Mouse (Mus musculus) hindbrain, embryonic 12.5 days (tissue): ENCODE results near the gene Zfp423. TPM values are rescaled to one million over a fixed set of nuclear protein-coding genes. Genes with fewer than 3 reads are reported as not detected.

Experiments used
- ATAC-seq: fragments of 200-750 bp; cut with Nextera tagmentation; 2 replicates; pipeline ENCODE4 v1.8.0; 2017; ENCODE audit warnings: moderate TSS enrichment; ENCODE audit not compliant: low FRiP score
- H3K27ac ChIP-seq: fragments of 300-500 bp; sonication (generic); 2 replicates; pipeline ENCODE4 v1.5.1; 2016; ENCODE audit warnings: mild to moderate bottlenecking
- H3K27me3 ChIP-seq: fragments of 300-500 bp; sonication (generic); 2 replicates; pipeline ENCODE4 v1.6.1; 2016; ENCODE audit warnings: mild to moderate bottlenecking
- H3K36me3 ChIP-seq: fragments of 300-500 bp; sonication (generic); 2 replicates; pipeline ENCODE4 v1.6.1; 2016; ENCODE audit warnings: mild to moderate bottlenecking
- H3K4me1 ChIP-seq: fragments of 300-500 bp; sonication (generic); 2 replicates; pipeline ENCODE4 v1.6.1; 2016
- H3K4me2 ChIP-seq: fragments of 300-500 bp; sonication (generic); replicated peaks from 2 replicates; pipeline ENCODE4 v1.6.1; 2016; ENCODE audit warnings: mild to moderate bottlenecking
- H3K4me3 ChIP-seq: fragments of 300-500 bp; sonication (generic); 2 replicates; pipeline ENCODE4 v1.5.1; 2016; ENCODE audit warnings: mild to moderate bottlenecking
- H3K9ac ChIP-seq: fragments of 300-500 bp; sonication (generic); 2 replicates; pipeline ENCODE4 v1.6.1; 2016; ENCODE audit warnings: mild to moderate bottlenecking, moderate library complexity
- H3K9me3 ChIP-seq: fragments of 300-500 bp; sonication (generic); replicated peaks from 2 replicates; pipeline ENCODE4 v1.6.1; 2016; ENCODE audit warnings: mild to moderate bottlenecking
- WGBS: fragments of 180-500 bp; shearing (Covaris S2); methylation state at CpG from one replicate; pipeline ENCODE4 v1.1.7; 2016; 5-methylcytosine and 5-hydroxymethylcytosine counted together
- polyA plus RNA-seq: library from polyadenylated mRNA; unstranded; fragments of >200 nt; fragmentation: Nextera tagmentation; extraction: Ambion mirVana; gene quantifications from 2 replicates; pipeline ENCODE4 v1.2.1, GENCODE M21; 2016

Zfp423 gene
- polyA plus RNA-seq, 1 experiment from 2014 or later, result 58.1 TPM

GRCm38 (mm10) chr8:87918004-87918403 is 41.4 kb downstream of the Zfp423 start:
- H3K4me1 ChIP-seq, result peaks cover 59% of the 10 kb centered on the region
- H3K36me3 ChIP-seq, result 0 out of 2 replicates have a peak, but pooled peaks cover 3% of the 10 kb centered on the region
- no peaks in the 10 kb centered on the region for H3K9me3 ChIP-seq
- no peak overlapping the region for H3K9ac ChIP-seq
- no peak overlapping the region for H3K4me3 ChIP-seq
- 58% methylated on average over 5 of the region's 5 CpGs for whole genome bisulfite sequencing
- H3K4me2 ChIP-seq, result no peak overlapping the region
- no peak overlapping the region for H3K27ac ChIP-seq
- peak; percentile 26; the same call in 1 of the 2 replicates for ATAC-seq
- H3K27me3 ChIP-seq, result no peaks in the 10 kb centered on the region

- no peaks in the 10 kb centered on the region for H3K27me3 ChIP-seq
- H3K4me1 ChIP-seq, result peaks cover 60% of the 10 kb centered on the region
- H3K36me3 ChIP-seq, result no peaks in the 10 kb centered on the region
- H3K9me3 ChIP-seq, result no peaks in the 10 kb centered on the region
- WGBS, result 82% methylated on average over 9 of the region's 9 CpGs
- ATAC-seq, result no peak
- no peak overlapping the region for H3K4me3 ChIP-seq
- H3K27ac ChIP-seq, result no peak overlapping the region
- H3K4me2 ChIP-seq, result no peak overlapping the region
- no peak overlapping the region for H3K9ac ChIP-seq
Measured at GRCm38 (mm10) chr8:87915763-87916162, 43.6 kb downstream of the Zfp423 start.

DNA sequence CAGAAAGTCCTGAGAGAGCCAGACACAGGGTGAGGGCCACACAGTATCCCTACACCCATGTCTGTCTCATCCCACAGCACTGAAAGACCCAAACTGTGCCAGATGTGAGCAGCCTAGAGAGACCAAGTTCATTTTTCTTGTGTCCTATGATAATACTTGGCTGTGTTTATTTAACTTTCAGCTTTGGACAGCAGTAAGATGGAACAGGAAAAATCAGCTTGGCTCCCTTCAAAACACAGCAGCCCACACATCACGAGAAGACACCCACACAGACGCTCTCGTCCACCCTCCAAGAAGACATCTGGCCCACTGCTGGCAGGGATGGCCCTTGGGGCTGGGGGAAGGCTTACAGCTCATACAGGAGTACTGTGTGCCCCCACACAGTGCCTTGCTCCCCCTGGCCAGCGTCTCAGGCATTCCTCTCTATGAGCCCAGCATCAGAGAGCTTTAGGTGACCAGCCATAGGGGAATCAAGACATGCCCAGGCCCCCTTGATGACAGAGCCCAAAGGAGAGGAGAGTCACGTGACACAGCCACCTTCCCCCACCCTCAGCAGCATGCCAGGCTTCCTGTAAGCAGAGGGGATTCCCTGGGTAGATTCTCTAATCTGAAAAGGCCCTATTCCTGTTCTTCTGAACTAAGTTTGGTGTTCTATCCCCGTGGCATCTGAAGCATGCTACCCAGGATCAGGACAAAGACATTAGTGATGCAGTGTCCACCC is 45.0 kb downstream of the Zfp423 start:
- H3K9me3 ChIP-seq, result no peaks in the 10 kb centered on the region
- no peaks in the 10 kb centered on the region for H3K36me3 ChIP-seq
- H3K9ac ChIP-seq, result no peak overlapping the region
- H3K4me2 ChIP-seq, result no peak overlapping the region
- H3K4me1 ChIP-seq, result peaks cover 69% of the 10 kb centered on the region
- H3K4me3 ChIP-seq, result no peak overlapping the region
- H3K27ac ChIP-seq, result peak overlapping the region; percentile 35; the same call in 1 of the 2 replicates
- ATAC-seq, result no peak
- 56% methylated on average over 6 of the region's 6 CpGs for WGBS
- no peaks in the 10 kb centered on the region for H3K27me3 ChIP-seq

- Histone ChIP-seq H3K4me2 (no peak overlapping the region), H3K4me3 (no peak overlapping the region), H3K27ac (no peak overlapping the region), H3K9me3 (no peaks in the 10 kb centered on the region), H3K4me1 (peaks cover 36% of the 10 kb centered on the region), H3K27me3 (no peaks in the 10 kb centered on the region), H3K36me3 (no peaks in the 10 kb centered on the region), H3K9ac (no peak overlapping the region)
- ATAC-seq, result no peak
- WGBS, result 84% methylated on average over 2 of the region's 2 CpGs
Measured at GRCm38 (mm10) chr8:87908940-87909339, 50.5 kb downstream of the Zfp423 start.

DNA sequence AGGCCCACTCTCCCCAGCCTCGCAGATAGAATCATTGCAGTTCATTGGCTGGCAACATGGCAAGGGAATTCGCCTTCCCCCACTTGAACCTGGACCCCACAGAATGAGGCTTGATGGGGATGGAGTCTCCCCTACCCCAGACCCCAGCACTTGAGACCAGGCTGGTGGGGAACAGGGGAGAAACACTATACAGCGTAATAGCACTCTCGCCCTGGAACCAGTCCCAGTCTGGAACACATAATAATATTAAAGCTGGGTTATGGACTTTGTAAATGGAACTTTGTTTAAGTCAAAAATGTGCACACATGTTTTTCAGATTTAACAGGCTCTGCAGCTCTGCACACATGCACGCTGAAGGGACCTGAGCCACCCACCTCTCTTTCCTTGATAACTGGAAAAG is 54.0 kb downstream of the Zfp423 start:
- H3K36me3 ChIP-seq, result no peaks in the 10 kb centered on the region
- H3K4me2 ChIP-seq, result no peak overlapping the region
- peaks cover 25% of the 10 kb centered on the region for H3K4me1 ChIP-seq
- no peak for ATAC-seq
- H3K9ac ChIP-seq, result no peak overlapping the region
- H3K27me3 ChIP-seq, result no peaks in the 10 kb centered on the region
- no peak overlapping the region for H3K4me3 ChIP-seq
- no peaks in the 10 kb centered on the region for H3K9me3 ChIP-seq
- 80% methylated on average over 5 of the region's 5 CpGs for WGBS
- H3K27ac ChIP-seq, result peak overlapping the region; percentile 45; the same call in 1 of the 2 replicates

DNA sequence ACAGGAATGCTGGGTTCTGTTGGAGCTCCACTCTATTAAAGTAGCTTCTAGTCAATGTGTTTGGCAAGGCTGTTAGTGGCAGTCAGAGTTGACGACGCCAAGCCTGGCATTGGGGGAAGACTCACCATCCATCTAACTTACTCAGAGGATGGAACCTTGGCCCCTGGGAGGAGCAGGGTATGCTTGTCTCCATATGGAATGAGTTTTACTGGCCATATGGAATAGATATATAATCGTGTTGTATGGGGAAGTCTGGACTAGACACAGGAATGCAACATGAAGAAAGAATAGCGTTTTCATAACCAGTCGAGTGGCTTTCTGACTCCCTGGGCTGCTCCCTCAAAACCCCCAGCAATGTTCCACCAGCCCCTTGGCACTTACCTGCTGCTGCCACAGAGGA is 55.3 kb downstream of the Zfp423 start:
- 78% methylated on average over 5 of the region's 5 CpGs for WGBS

GRCm38 (mm10) chr8:87895203-87896041 is 64.0 kb downstream of the Zfp423 start:
- peak overlapping the region; percentile 50; the same call in 1 of the 2 replicates for H3K27ac ChIP-seq
- H3K36me3 ChIP-seq, result no peaks in the 10 kb centered on the region
- no peak overlapping the region for H3K4me3 ChIP-seq
- no peak overlapping the region for H3K9ac ChIP-seq
- WGBS, result 47% methylated on average over 13 of the region's 13 CpGs
- peak; percentile 29 for ATAC-seq
- no peaks in the 10 kb centered on the region for H3K9me3 ChIP-seq
- H3K27me3 ChIP-seq, result no peaks in the 10 kb centered on the region
- peaks cover 67% of the 10 kb centered on the region for H3K4me1 ChIP-seq
- H3K4me2 ChIP-seq, result no peak overlapping the region

More for the DNA sequence above, 55.3 kb downstream of the Zfp423 start:
- H3K9me3 ChIP-seq, result no peaks in the 10 kb centered on the region
- peaks cover 15% of the 10 kb centered on the region for H3K4me1 ChIP-seq
- H3K27me3 ChIP-seq, result no peaks in the 10 kb centered on the region
- H3K4me2 ChIP-seq, result no peak overlapping the region
- no peaks in the 10 kb centered on the region for H3K36me3 ChIP-seq
- no peak overlapping the region for H3K4me3 ChIP-seq
- no peak overlapping the region for H3K9ac ChIP-seq
- no peak overlapping the region for H3K27ac ChIP-seq
- ATAC-seq, result no peak

- no peak overlapping the region for H3K4me3 ChIP-seq
- H3K27ac ChIP-seq, result no peak overlapping the region
- peak overlapping the region; percentile 25; the same call in 1 of the 2 replicates for H3K9ac ChIP-seq
- H3K36me3 ChIP-seq, result no peaks in the 10 kb centered on the region
- ATAC-seq, result no peak
- no peak overlapping the region for H3K4me2 ChIP-seq
- 56% methylated on average over 8 of the region's 8 CpGs for WGBS
- no peaks in the 10 kb centered on the region for H3K27me3 ChIP-seq
- H3K4me1 ChIP-seq, result peaks cover 74% of the 10 kb centered on the region
- no peaks in the 10 kb centered on the region for H3K9me3 ChIP-seq
Measured at GRCm38 (mm10) chr8:87894287-87894686, 65.1 kb downstream of the Zfp423 start.

- H3K4me3 ChIP-seq, result no peak overlapping the region
- no peaks in the 10 kb centered on the region for H3K27me3 ChIP-seq
- no peak for ATAC-seq
- no peaks in the 10 kb centered on the region for H3K9me3 ChIP-seq
- WGBS, result 73% methylated on average over 6 of the region's 6 CpGs
- peaks cover 77% of the 10 kb centered on the region for H3K4me1 ChIP-seq
- H3K36me3 ChIP-seq, result no peaks in the 10 kb centered on the region
- peak overlapping the region; percentile 80 for H3K27ac ChIP-seq
- no peak overlapping the region for H3K9ac ChIP-seq
- H3K4me2 ChIP-seq, result no peak overlapping the region
Measured at GRCm38 (mm10) chr8:87893547-87893946, 65.8 kb downstream of the Zfp423 start.

DNA sequence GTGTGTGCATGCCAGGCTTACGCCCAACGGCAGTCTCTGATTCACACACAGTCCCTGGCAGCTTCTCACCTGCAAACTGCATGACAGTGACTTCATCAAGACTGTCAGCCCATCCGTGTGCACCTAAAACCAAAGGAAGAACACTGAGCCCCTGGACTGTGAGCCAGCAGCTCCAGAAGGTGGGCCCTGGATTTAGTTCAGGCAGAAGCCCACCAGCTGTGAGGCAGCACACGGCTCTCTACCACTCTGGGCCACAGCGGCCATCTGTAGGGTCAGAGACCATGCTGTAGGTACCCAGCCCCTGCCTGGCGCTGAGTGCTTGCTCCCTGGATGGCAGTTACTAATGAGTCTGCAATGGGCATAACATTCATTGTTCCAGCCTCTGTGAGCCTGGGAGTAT is 66.5 kb downstream of the Zfp423 start:
- Histone ChIP-seq H3K36me3 (no peaks in the 10 kb centered on the region), H3K27ac (peak overlapping the region; percentile 80), H3K4me3 (no peak overlapping the region), H3K9me3 (no peaks in the 10 kb centered on the region), H3K4me1 (peaks cover 78% of the 10 kb centered on the region), H3K4me2 (no peak overlapping the region), H3K9ac (no peak overlapping the region), H3K27me3 (no peaks in the 10 kb centered on the region)
- WGBS, result 71% methylated on average over 6 of the region's 6 CpGs
- no peak for ATAC-seq

DNA sequence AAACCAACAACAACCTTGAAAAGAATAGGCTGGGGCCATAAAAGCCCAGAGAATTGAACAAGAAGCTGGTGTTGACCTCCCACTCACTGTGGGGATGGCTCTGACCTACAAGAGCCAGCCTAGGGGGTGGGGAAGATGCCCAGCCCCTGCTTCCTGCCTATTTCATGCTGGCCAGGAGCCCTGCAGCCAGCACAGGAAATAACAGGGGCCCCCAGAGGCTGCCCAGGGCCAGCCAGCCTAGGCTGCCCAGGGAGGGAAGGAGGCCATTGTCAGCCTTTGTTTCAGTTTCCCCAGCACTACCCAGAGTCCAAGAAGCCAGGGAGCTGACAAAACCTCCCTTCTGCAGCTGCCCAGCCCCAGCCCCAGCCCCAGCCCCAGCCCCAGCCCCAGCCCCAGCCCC is 67.5 kb downstream of the Zfp423 start:
- Histone ChIP-seq H3K4me1 (peaks cover 81% of the 10 kb centered on the region), H3K4me2 (no peak overlapping the region), H3K36me3 (no peaks in the 10 kb centered on the region), H3K9me3 (no peaks in the 10 kb centered on the region), H3K27me3 (no peaks in the 10 kb centered on the region), H3K27ac (peak overlapping the region; percentile 80), H3K9ac (peak overlapping the region; percentile 47), H3K4me3 (no peak overlapping the region)
- ATAC-seq, result no peak; the same call in 1 of the 2 replicates

DNA sequence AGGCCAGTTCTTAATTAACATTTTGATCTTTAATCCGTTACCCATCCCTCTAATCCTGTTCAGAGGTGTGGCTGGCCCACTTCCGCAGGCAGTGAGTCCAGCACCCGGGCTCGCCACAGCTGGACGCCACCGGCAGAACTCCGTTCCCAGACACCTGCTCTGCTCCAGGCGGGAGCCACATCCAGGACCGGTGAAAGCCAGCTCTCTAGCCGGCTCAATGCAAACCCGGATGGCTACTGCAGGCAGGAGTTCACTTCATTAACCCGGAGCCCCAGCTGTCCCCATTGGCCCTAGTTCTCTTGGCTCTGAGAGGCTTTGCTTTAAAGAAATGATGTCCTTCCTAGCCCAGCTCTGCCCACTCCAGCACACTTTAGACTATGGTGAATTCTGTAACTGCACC is 71.4 kb downstream of the Zfp423 start:
- WGBS, result 52% methylated on average over 12 of the region's 12 CpGs
- no peak for ATAC-seq
- H3K9ac ChIP-seq, result no peak overlapping the region
- no peaks in the 10 kb centered on the region for H3K36me3 ChIP-seq
- no peak overlapping the region for H3K4me3 ChIP-seq
- peaks cover 54% of the 10 kb centered on the region for H3K4me1 ChIP-seq
- H3K27ac ChIP-seq, result no peak overlapping the region
- no peaks in the 10 kb centered on the region for H3K27me3 ChIP-seq
- no peak overlapping the region for H3K4me2 ChIP-seq
- no peaks in the 10 kb centered on the region for H3K9me3 ChIP-seq
